28 mouse cellular contexts compared by ENCODE assay signal in the genomic region with DNA sequence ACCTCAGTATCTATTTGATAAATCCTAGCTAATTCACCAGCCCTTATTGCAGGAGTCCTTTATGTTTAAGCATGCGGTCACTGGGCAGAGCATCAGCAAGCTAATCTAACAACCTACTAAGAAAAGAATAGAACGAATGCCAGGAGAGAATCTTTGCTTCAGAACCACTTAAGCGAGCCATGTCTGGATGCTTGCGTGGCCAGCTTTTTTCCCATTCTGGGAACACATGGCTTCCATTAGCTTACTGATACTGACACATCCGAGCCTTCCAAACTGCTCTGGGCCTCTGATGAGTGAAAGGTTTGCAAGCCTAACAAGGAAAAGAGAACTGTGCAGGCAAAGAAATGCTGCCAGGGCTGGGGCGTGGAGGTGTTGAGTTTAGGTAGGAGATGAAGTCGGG.
A peak's percentile ranks its signal among the peaks of the same experiment; 100 is the strongest.
DNase-seq lines count a peak whose midpoint lies in the region; ATAC-seq and TF ChIP-seq lines count a peak whose summit lies in the region.
"Had no signal": no experiment of that assay in that cellular context is flagged by ENCODE, and none has a peak within 500 bp of the region (broad histone marks: within the 10 kb centered on the region; RNA-seq: fewer than 3 reads in every experiment).

No protein-coding gene starts in this region.

- H3K27ac ChIP-seq in limb, embryonic 14.5 days (replicated peaks; ENCODE audit: low read depth, low read length), result no peak overlapping the region
- no peak overlapping the region for H3K27ac ChIP-seq in limb, embryonic 10.5 days
- no peak overlapping the region for H3K27ac ChIP-seq in embryonic facial prominence, embryonic 10.5 days (replicated peaks)
- H3K27ac ChIP-seq: embryonic facial prominence, embryonic 12.5 days; forebrain, embryonic 13.5 days; gastrocnemius, adult 2 months; heart, embryonic 15.5 days; hindbrain, embryonic 10.5 days; hindbrain, embryonic 13.5 days; intestine, embryonic 15.5 days had no signal

- ATAC-seq in limb, embryonic 14.5 days (ENCODE audit: low FRiP score, low read depth), result no peak
- ATAC-seq: activated CD4-positive, CD25-positive, alpha-beta regulatory T cell, adult 4 months; CD4-positive, CD25-positive, alpha-beta regulatory T cell, adult 4 months; forebrain, embryonic 13.5 days; forebrain, postnatal 0 days; hindbrain, embryonic 16.5 days; intestine, embryonic 15.5 days had no signal

- TF ChIP-seq POLR2A in limb, embryonic 14.5 days (IDR thresholded peaks at IDR 0.05; ENCODE audit: borderline replicate concordance, extremely low read depth, insufficient read depth, insufficient read length), result no peak

- H3K4me1 ChIP-seq in limb, embryonic 14.5 days (ENCODE audit: control insufficient read depth, insufficient read depth, low read length), result no peaks in the 10 kb centered on the region
- peaks cover 7% of the 10 kb centered on the region; the same call in 1 of the 2 replicates for H3K4me1 ChIP-seq in limb, embryonic 10.5 days
- H3K4me1 ChIP-seq in embryonic facial prominence, embryonic 10.5 days, result peaks cover 12% of the 10 kb centered on the region
- H3K4me1 ChIP-seq: embryonic facial prominence, embryonic 12.5 days; heart, embryonic 12.5 days; heart, embryonic 15.5 days; hindbrain, embryonic 10.5 days; hindbrain, embryonic 13.5 days; intestine, embryonic 15.5 days had no signal

- H3K4me2 ChIP-seq in limb, embryonic 14.5 days (replicated peaks; ENCODE audit: low read depth, low read length, severe bottlenecking), result no peak overlapping the region
- H3K4me2 ChIP-seq: embryonic facial prominence, embryonic 12.5 days; forebrain, embryonic 13.5 days; heart, embryonic 12.5 days; heart, embryonic 15.5 days; hindbrain, embryonic 13.5 days; intestine, embryonic 15.5 days had no signal

- no peaks in the 10 kb centered on the region for H3K27me3 ChIP-seq in limb, embryonic 14.5 days (ENCODE audit: control insufficient read depth, insufficient read depth, low read length)
- no peaks in the 10 kb centered on the region for H3K27me3 ChIP-seq in limb, embryonic 10.5 days (ENCODE audit: low read depth, poor library complexity, severe bottlenecking)
- H3K27me3 ChIP-seq in embryonic facial prominence, embryonic 10.5 days (replicated peaks; ENCODE audit: low read depth, poor library complexity, severe bottlenecking), result no peaks in the 10 kb centered on the region
- H3K27me3 ChIP-seq: embryonic facial prominence, embryonic 12.5 days; forebrain, embryonic 13.5 days; heart, embryonic 12.5 days; heart, embryonic 15.5 days; hindbrain, embryonic 13.5 days; intestine, embryonic 15.5 days had no signal

- no peak overlapping the region for H3K4me3 ChIP-seq in limb, embryonic 14.5 days (replicated peaks; ENCODE audit: low read length)
- no peak overlapping the region for H3K4me3 ChIP-seq in limb, embryonic 10.5 days
- no peak overlapping the region for H3K4me3 ChIP-seq in embryonic facial prominence, embryonic 10.5 days
- H3K4me3 ChIP-seq: embryonic facial prominence, embryonic 12.5 days; erythroblast, embryonic 14.5 days; forebrain, embryonic 13.5 days; gastrocnemius, adult 2 months; heart, embryonic 12.5 days; heart, embryonic 15.5 days; hindbrain, embryonic 10.5 days; hindbrain, embryonic 13.5 days; intestine, embryonic 15.5 days had no signal

- WGBS in limb, embryonic 14.5 days, result 56% methylated on average over 7 of the region's 7 CpGs
- WGBS in limb, embryonic 10.5 days, result 62% methylated on average over 7 of the region's 7 CpGs
- WGBS in embryonic facial prominence, embryonic 10.5 days, result 73% methylated on average over 7 of the region's 7 CpGs

- no peak overlapping the region for H3K9ac ChIP-seq in limb, embryonic 14.5 days (ENCODE audit: low read depth, low read length, severe bottlenecking)
- H3K9ac ChIP-seq: embryonic facial prominence, embryonic 12.5 days; forebrain, embryonic 13.5 days; forebrain, postnatal 0 days; heart, embryonic 12.5 days; heart, embryonic 15.5 days; hindbrain, embryonic 13.5 days; intestine, embryonic 15.5 days had no signal

- DNase-seq in limb, embryonic 14.5 days (ENCODE audit: low spot score), result peak; percentile 34
- no peak for DNase-seq in limb, embryonic 10.5 days (ENCODE audit: low spot score)
- DNase-seq in embryo, embryonic 10.5 days (ENCODE audit: low spot score), result peak; percentile 11
- peak; percentile 21 for DNase-seq in embryonic facial prominence, embryonic 10.5 days (ENCODE audit: low spot score)
- no peak for DNase-seq in adrenal gland, adult 8-10 months
- DNase-seq in cerebellum, adult 8-10 months, result no peak
- DNase-seq: adrenal gland, postnatal 10 days; adrenal gland, postnatal 36 days; cerebellum, adult 18-20 months; cerebellum, adult 9-11 months; cerebellum, postnatal 25 days; forebrain, postnatal 0 days; gastrocnemius, adult 2 months; gastrocnemius, postnatal 25 days; heart, adult 18-20 months; heart, postnatal 36 days; kidney, adult 11 months had no signal

- H3K36me3 ChIP-seq in limb, embryonic 14.5 days (ENCODE audit: control insufficient read depth, insufficient read depth, low read length), result no peaks in the 10 kb centered on the region
- H3K36me3 ChIP-seq in limb, embryonic 10.5 days, result no peaks in the 10 kb centered on the region
- no peaks in the 10 kb centered on the region for H3K36me3 ChIP-seq in embryonic facial prominence, embryonic 10.5 days (replicated peaks)
- H3K36me3 ChIP-seq: embryonic facial prominence, embryonic 12.5 days; heart, embryonic 12.5 days; heart, embryonic 15.5 days; hindbrain, embryonic 10.5 days; hindbrain, embryonic 13.5 days; intestine, embryonic 15.5 days had no signal

- no peaks in the 10 kb centered on the region for H3K9me3 ChIP-seq in limb, embryonic 14.5 days (ENCODE audit: control insufficient read depth, low read length)
- no peaks in the 10 kb centered on the region for H3K9me3 ChIP-seq in limb, embryonic 10.5 days (replicated peaks)
- H3K9me3 ChIP-seq in embryonic facial prominence, embryonic 10.5 days, result no peaks in the 10 kb centered on the region
- H3K9me3 ChIP-seq: embryonic facial prominence, embryonic 12.5 days; forebrain, embryonic 13.5 days; heart, embryonic 12.5 days; heart, embryonic 15.5 days; hindbrain, embryonic 10.5 days; hindbrain, embryonic 13.5 days; intestine, embryonic 15.5 days had no signal

Comparison
In these comparisons a context has a peak if more than half of its experiments do, and no peak if none do; other contexts are left out.
1. DNase-seq: peak in limb, embryonic 14.5 days (single experiment), embryo, embryonic 10.5 days (single experiment) and embryonic facial prominence, embryonic 10.5 days (single experiment); none in limb, embryonic 10.5 days (single experiment), adrenal gland, adult 8-10 months (single experiment) and cerebellum, adult 8-10 months (single experiment).